Mouse (Mus musculus) liver, adult (tissue): ENCODE measurements at regions not wholly inside any gene's neighbourhood (a gene's known extent, or its start where the extent isn't known, plus 50 kb on each side); places are given as distances from the start of the nearest gene placed in this dataset.

ENCODE experiments used
- GATA4 ChIP-seq: IDR thresholded peaks from 2 replicates; pipeline ENCODE4 v1.6.1; 2014; ENCODE audit warnings: mild to moderate bottlenecking, low read length; ENCODE audit not compliant: insufficient replicate concordance

GRCm38 (mm10) chr4:124428844-124429243, 181.8 kb downstream of the 3100002H09Rik start:
- TF ChIP-seq GATA4: no peak

GRCm38 (mm10) chr4:124422406-124422805, 188.2 kb downstream of the 3100002H09Rik start:
- no peak for TF ChIP-seq GATA4

- no peak for TF ChIP-seq GATA4
These were observed 192.2 kb downstream of the 3100002H09Rik start for GRCm38 (mm10) chr4:124418431-124418830.

GRCm38 (mm10) chr4:124417176-124417575, 193.4 kb downstream of the 3100002H09Rik start:
- no peak for TF ChIP-seq GATA4

GRCm38 (mm10) chr4:124416266-124416665, 194.3 kb downstream of the 3100002H09Rik start:
- no peak for TF ChIP-seq GATA4

- no peak for TF ChIP-seq GATA4
These were observed 196.2 kb downstream of the 3100002H09Rik start for GRCm38 (mm10) chr4:124414386-124414785.

- no peak for TF ChIP-seq GATA4
These were observed 201.3 kb downstream of the 3100002H09Rik start for GRCm38 (mm10) chr4:124409279-124409678.

GRCm38 (mm10) chr4:124402075-124402474, 208.5 kb downstream of the 3100002H09Rik start:
- TF ChIP-seq GATA4: no peak

- TF ChIP-seq GATA4: no peak
These were observed 209.9 kb downstream of the 3100002H09Rik start for GRCm38 (mm10) chr4:124400741-124401140.

GRCm38 (mm10) chr4:124400136-124400675, 210.4 kb downstream of the 3100002H09Rik start:
- no peak for TF ChIP-seq GATA4

- no peak for TF ChIP-seq GATA4
These were observed 212.2 kb downstream of the 3100002H09Rik start for GRCm38 (mm10) chr4:124398354-124398753.

GRCm38 (mm10) chr4:124396566-124397283, 213.9 kb downstream of the 3100002H09Rik start:
- TF ChIP-seq GATA4: no peak

- TF ChIP-seq GATA4: no peak
These were observed 214.6 kb downstream of the 3100002H09Rik start for GRCm38 (mm10) chr4:124395966-124396395.

- no peak for TF ChIP-seq GATA4
These were observed 215.3 kb downstream of the 3100002H09Rik start for GRCm38 (mm10) chr4:124395069-124395965.

GRCm38 (mm10) chr4:124393595-124393994, 217.0 kb downstream of the 3100002H09Rik start:
- TF ChIP-seq GATA4: no peak

- TF ChIP-seq GATA4: no peak
These were observed 221.5 kb downstream of the 3100002H09Rik start for GRCm38 (mm10) chr4:124389067-124389466.
